35 mouse cellular contexts compared by ENCODE assay signal in the genomic region with DNA sequence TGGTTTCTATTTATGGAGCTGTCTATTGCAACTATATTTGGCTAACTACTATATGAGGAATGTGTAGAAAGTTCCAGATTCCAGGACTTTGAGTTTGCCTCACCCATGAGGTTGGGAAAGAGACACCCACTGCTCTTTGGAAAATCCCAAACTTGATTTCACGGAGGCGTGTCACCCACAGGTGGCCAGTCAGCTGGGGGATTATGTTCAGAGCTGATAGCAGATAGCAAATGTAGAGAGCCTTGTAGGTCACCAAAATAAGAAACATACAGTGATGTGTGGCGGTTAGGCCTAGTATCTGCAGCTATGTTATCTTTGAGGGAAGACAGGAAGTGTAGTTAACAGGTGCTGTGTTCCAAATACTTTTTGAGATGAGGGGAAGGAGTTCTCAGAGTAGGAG. TPM values are rescaled to one million over a fixed set of nuclear protein-coding genes. Genes with fewer than 3 reads are reported as not detected.
"Had no signal": no experiment of that assay in that cellular context is flagged by ENCODE, and none has a peak within 500 bp of the region (broad histone marks: within the 10 kb centered on the region; RNA-seq: fewer than 3 reads in every experiment).

No protein-coding gene starts in this region.

- H3K4me2 ChIP-seq: limb, embryonic 12.5 days; limb, embryonic 13.5 days; limb, embryonic 15.5 days; liver, embryonic 11.5 days; liver, embryonic 12.5 days; liver, embryonic 13.5 days; liver, embryonic 15.5 days; lung, embryonic 14.5 days; lung, embryonic 15.5 days; midbrain, embryonic 11.5 days; midbrain, embryonic 12.5 days; midbrain, embryonic 13.5 days; midbrain, embryonic 15.5 days; neural tube, embryonic 12.5 days had no signal

- H3K27me3 ChIP-seq: limb, embryonic 12.5 days; limb, embryonic 13.5 days; limb, embryonic 15.5 days; liver, embryonic 12.5 days; liver, embryonic 13.5 days; liver, embryonic 15.5 days; lung, embryonic 15.5 days; megakaryocyte, embryonic 14.5 days; midbrain, embryonic 12.5 days; midbrain, embryonic 13.5 days; midbrain, embryonic 15.5 days; neural tube, embryonic 12.5 days had no signal

- H3K4me1 ChIP-seq: limb, embryonic 10.5 days; limb, embryonic 12.5 days; limb, embryonic 13.5 days; limb, embryonic 15.5 days; liver, embryonic 12.5 days; liver, embryonic 13.5 days; liver, embryonic 15.5 days; lung, embryonic 15.5 days; megakaryocyte, embryonic 14.5 days; midbrain, embryonic 10.5 days; midbrain, embryonic 12.5 days; midbrain, embryonic 13.5 days; midbrain, embryonic 15.5 days; neural tube, embryonic 12.5 days had no signal

- H3K9me3 ChIP-seq: limb, embryonic 10.5 days; limb, embryonic 12.5 days; limb, embryonic 13.5 days; limb, embryonic 15.5 days; liver, embryonic 12.5 days; liver, embryonic 13.5 days; liver, embryonic 15.5 days; lung, embryonic 15.5 days; megakaryocyte, embryonic 14.5 days; midbrain, embryonic 10.5 days; midbrain, embryonic 12.5 days; midbrain, embryonic 13.5 days; midbrain, embryonic 15.5 days; neural tube, embryonic 12.5 days had no signal

- DNase-seq: left cerebral cortex, postnatal 4 days; liver; liver, embryonic 13.5 days; liver, postnatal 0 days; lung, adult 18-20 months; lung, adult 2 months; lung, embryonic 14.5 days; lung, postnatal 10 days; lung, postnatal 14 days; lung, postnatal 36 days; lung, postnatal 4 days; midbrain, embryonic 14.5 days had no signal

- H3K4me3 ChIP-seq: limb, embryonic 10.5 days; limb, embryonic 12.5 days; limb, embryonic 13.5 days; limb, embryonic 15.5 days; liver, embryonic 12.5 days; liver, embryonic 13.5 days; liver, embryonic 15.5 days; lung, embryonic 15.5 days; megakaryocyte, embryonic 14.5 days; midbrain, embryonic 10.5 days; midbrain, embryonic 12.5 days; midbrain, embryonic 13.5 days; midbrain, embryonic 15.5 days; neural tube, embryonic 12.5 days had no signal

- ATAC-seq: liver, embryonic 12.5 days; liver, postnatal 0 days; lung, postnatal 0 days; midbrain, embryonic 13.5 days; midbrain, embryonic 15.5 days; midbrain, embryonic 16.5 days had no signal

- H3K36me3 ChIP-seq: limb, embryonic 10.5 days; limb, embryonic 12.5 days; limb, embryonic 13.5 days; limb, embryonic 15.5 days; liver, embryonic 12.5 days; liver, embryonic 13.5 days; liver, embryonic 15.5 days; lung, embryonic 15.5 days; midbrain, embryonic 10.5 days; midbrain, embryonic 12.5 days; midbrain, embryonic 13.5 days; midbrain, embryonic 15.5 days; neural tube, embryonic 12.5 days had no signal

- H3K9ac ChIP-seq: limb, embryonic 12.5 days; limb, embryonic 13.5 days; limb, embryonic 15.5 days; liver, embryonic 12.5 days; liver, embryonic 13.5 days; liver, embryonic 14.5 days; liver, embryonic 15.5 days; liver, postnatal 0 days; lung, embryonic 14.5 days; lung, embryonic 15.5 days; midbrain, embryonic 12.5 days; midbrain, embryonic 13.5 days; midbrain, embryonic 15.5 days; neural tube, embryonic 12.5 days had no signal

- H3K27ac ChIP-seq: limb, embryonic 10.5 days; limb, embryonic 12.5 days; limb, embryonic 13.5 days; limb, embryonic 15.5 days; liver, embryonic 12.5 days; liver, embryonic 13.5 days; liver, embryonic 14.5 days; liver, embryonic 15.5 days; lung, embryonic 15.5 days; macrophage; midbrain, embryonic 10.5 days; midbrain, embryonic 12.5 days; midbrain, embryonic 13.5 days; midbrain, embryonic 15.5 days; neural tube, embryonic 12.5 days had no signal

RNA-seq across cellular contexts. Expression of a gene that starts 56.4 kb away (rescaled TPM):
- total RNA-seq: megakaryocyte progenitor cell, adult 5-6 weeks; megakaryocyte, adult 5-6 weeks; megakaryocyte-erythroid progenitor cell, adult 5-6 weeks; monocyte, adult 5-6 weeks had no signal
- polyA plus RNA-seq: macrophage had no signal
